Mouse (Mus musculus): Measurements from ENCODE around the gene Bloc1s5.

DNA sequence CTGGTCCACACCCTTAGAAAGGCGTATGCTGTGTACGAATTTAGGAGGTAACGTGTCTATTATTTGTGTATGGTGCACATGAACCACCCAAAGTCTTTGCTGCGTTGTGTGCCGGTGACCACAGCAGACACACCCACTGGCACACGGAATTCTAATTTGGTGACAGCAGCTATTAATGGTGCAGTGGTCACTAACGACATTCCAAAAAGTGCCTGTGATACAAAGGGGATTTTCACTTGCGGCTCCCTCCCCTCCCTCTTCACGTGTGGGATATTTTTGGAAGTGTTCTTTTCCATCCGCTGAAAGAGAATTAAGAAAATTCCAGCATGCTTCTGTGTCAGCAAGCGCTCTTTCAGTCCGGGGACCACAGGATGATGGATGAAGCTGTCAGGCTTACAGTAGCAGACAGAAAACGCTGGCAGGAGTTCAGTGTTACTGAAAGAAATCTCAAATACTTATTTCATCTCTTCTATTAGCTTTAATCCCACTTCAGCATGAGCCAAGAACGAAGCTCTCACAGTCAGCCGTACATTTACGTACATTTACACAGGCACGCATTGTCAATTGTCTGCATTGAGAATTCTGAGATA, 32.6 kb downstream of the Bloc1s5 start:
- TF ChIP-seq TCF12 (IDR thresholded peaks at IDR 0.05; ENCODE audit: insufficient read depth, poor library complexity, severe bottlenecking) = no peak
- no peak for TF ChIP-seq MAX (IDR thresholded peaks at IDR 0.05; ENCODE audit: low read depth)

Measured in myocyte (in vitro differentiated cells).